7 mouse cellular contexts compared by ENCODE assay signal in genomic region chr4:117210147-117211074, GRCm38 (mm10). TPM values are rescaled to one million over a fixed set of nuclear protein-coding genes. Genes with fewer than 3 reads are reported as not detected.
A peak's percentile ranks its signal among the peaks of the same experiment; 100 is the strongest.
DNase-seq lines count a peak whose midpoint lies in the region; ATAC-seq and TF ChIP-seq lines count a peak whose summit lies in the region.

No protein-coding gene starts in this region.

- no peak for TF ChIP-seq POLR2A in bone marrow macrophage, adult 2 months (IDR thresholded peaks at IDR 0.05; ENCODE audit: borderline replicate concordance, low read depth, low read length)

- intact Hi-C loops in heart, postnatal 36 days (cut with DNase I), result no loop called here

- ATAC-seq in erythroid progenitor cell, adult 5-6 weeks (replicated peaks; ENCODE audit: low FRiP score, poor library complexity, severe bottlenecking), result peak; percentile 67; the same call in 1 of the 2 replicates
- ATAC-seq in megakaryocyte, adult 5-6 weeks (ENCODE audit: poor library complexity, severe bottlenecking), result peak; percentile 99

- peak; percentile 75 for TF ChIP-seq CTCF in bone marrow macrophage, adult 2 months (IDR thresholded peaks at IDR 0.05; ENCODE audit: low read depth, low read length)

- no peak overlapping the region for H3K4me3 ChIP-seq in bone marrow macrophage, adult 2 months (ENCODE audit: insufficient read depth, low read length)

- H3K27ac ChIP-seq in bone marrow macrophage, adult 2 months (ENCODE audit: insufficient read depth, low read depth, low read length), result peak overlapping the region; percentile 33

- H3K4me1 ChIP-seq in bone marrow macrophage, adult 2 months (ENCODE audit: control insufficient read depth, insufficient read depth, low read length), result peaks cover 6% of the 10 kb centered on the region

- peak; percentile 54 for DNase-seq in MN1 (ENCODE audit: low spot score)
- DNase-seq in heart, postnatal 36 days, result peak; percentile 75 to 84
- peak; percentile 37 to 75 for DNase-seq in layer of hippocampus, postnatal 25 days (ENCODE audit: extremely low spot score in 1 of 2, low spot score in 1 of 2)
- peak; percentile 71 to 81 for DNase-seq in spleen, adult 18-20 months

RNA-seq across cellular contexts. Expression of gene Kif2c, which starts 28.0 kb away (rescaled TPM):
- polyA plus RNA-seq in bone marrow macrophage, adult 2 months (2012; ENCODE audit: insufficient read depth, insufficient read length, missing spikeins), result 17.2 and 20.5 TPM in 2 replicates
- total RNA-seq in erythroid progenitor cell, adult 5-6 weeks (2015; ENCODE audit: low replicate concordance), result 67.8 and 92.6 TPM in 2 replicates
- total RNA-seq in erythroid progenitor cell, adult 5-6 weeks (2017; ENCODE audit: low replicate concordance), result 69.3 and 112 TPM in 2 replicates
- under 1 TPM; 0.33 to 0.60 TPM for total RNA-seq in heart, postnatal 36 days (2021)
- total RNA-seq in layer of hippocampus, postnatal 25 days (2021), result under 1 TPM; 0.47 TPM
- total RNA-seq in megakaryocyte, adult 5-6 weeks (2015), result 30.3 and 30.4 TPM in 2 replicates
- total RNA-seq in megakaryocyte, adult 5-6 weeks (2017), result 44.9 and 50.4 TPM in 2 replicates

RNA-seq across cellular contexts. Expression of gene Tmem53, which starts 41.3 kb away (rescaled TPM):
- not detected in 2 replicates for polyA plus RNA-seq in bone marrow macrophage, adult 2 months (2012; ENCODE audit: insufficient read depth, insufficient read length, missing spikeins)
- total RNA-seq in erythroid progenitor cell, adult 5-6 weeks (2015; ENCODE audit: low replicate concordance), result 8.4 TPM in 1 of 2 replicates, not detected in the other
- total RNA-seq in erythroid progenitor cell, adult 5-6 weeks (2017; ENCODE audit: low replicate concordance), result 0.39 TPM in 1 of 2 replicates, not detected in the other
- 10 to 100 TPM; 26.5 to 28.5 TPM for total RNA-seq in heart, postnatal 36 days (2021)
- total RNA-seq in layer of hippocampus, postnatal 25 days (2021), result 1 to 10 TPM; 4.6 to 6.0 TPM
- 0.36 and 1.5 TPM in 2 replicates for total RNA-seq in megakaryocyte, adult 5-6 weeks (2015)
- 0.33 and 1.1 TPM in 2 replicates for total RNA-seq in megakaryocyte, adult 5-6 weeks (2017)

RNA-seq across cellular contexts. Expression of gene Armh1, which starts 41.5 kb away (rescaled TPM):
- not detected in 2 replicates for polyA plus RNA-seq in bone marrow macrophage, adult 2 months (2012; ENCODE audit: insufficient read depth, insufficient read length, missing spikeins)
- total RNA-seq in erythroid progenitor cell, adult 5-6 weeks (2015; ENCODE audit: low replicate concordance), result not detected in 2 replicates
- not detected in 2 replicates for total RNA-seq in erythroid progenitor cell, adult 5-6 weeks (2017; ENCODE audit: low replicate concordance)
- total RNA-seq in heart, postnatal 36 days (2021), result not detected
- total RNA-seq in layer of hippocampus, postnatal 25 days (2021), result under 1 TPM; 0.52 to 0.79 TPM
- 0.36 TPM in 1 of 2 replicates, not detected in the other for total RNA-seq in megakaryocyte, adult 5-6 weeks (2015)
- total RNA-seq in megakaryocyte, adult 5-6 weeks (2017), result not detected in 2 replicates

RNA-seq across cellular contexts. Expression of gene Rps8, which starts 54.4 kb away (rescaled TPM):
- polyA plus RNA-seq in bone marrow macrophage, adult 2 months (2012; ENCODE audit: insufficient read depth, insufficient read length, missing spikeins), result 1,158 and 1,548 TPM in 2 replicates
- total RNA-seq in erythroid progenitor cell, adult 5-6 weeks (2015; ENCODE audit: low replicate concordance), result 1,437 and 1,602 TPM in 2 replicates
- total RNA-seq in erythroid progenitor cell, adult 5-6 weeks (2017; ENCODE audit: low replicate concordance), result 328 and 447 TPM in 2 replicates
- 100 to 1,000 TPM; 550 to 602 TPM for total RNA-seq in heart, postnatal 36 days (2021)
- total RNA-seq in layer of hippocampus, postnatal 25 days (2021), result 100 to 1,000 TPM; 437 to 521 TPM
- total RNA-seq in megakaryocyte, adult 5-6 weeks (2015), result 2,618 and 2,625 TPM in 2 replicates
- total RNA-seq in megakaryocyte, adult 5-6 weeks (2017), result 984 and 1,065 TPM in 2 replicates

Comparison
In these comparisons a context has a peak if more than half of its experiments do, and no peak if none do; other contexts are left out.
1. RNA of gene Kif2c, which starts 28.0 kb away (total RNA-seq): 67.8 to 112 TPM in erythroid progenitor cell, adult 5-6 weeks and 30.3 to 50.4 TPM in megakaryocyte, adult 5-6 weeks; 0.33 to 0.60 TPM in heart, postnatal 36 days and 0.47 TPM in layer of hippocampus, postnatal 25 days; every median in the first group is over 10 times any median in the second.
2. Peak in every context shown above with its lines, with median percentiles within 50 percentile points of each other: DNase-seq.